Mouse (Mus musculus) effector memory CD4-positive, alpha-beta T cell, adult 5 months (primary cell): ENCODE data around the gene Efcab6. TPM values are rescaled to one million over a fixed set of nuclear protein-coding genes. Genes with fewer than 3 reads are reported as not detected.

Experiments
- polyA plus RNA-seq: library from polyadenylated mRNA; unstranded; fragments of 100-300 nt; shearing (Covaris generic); gene quantifications from one replicate; pipeline ENCODE4 v1.2.1, GENCODE M21; 2017

Efcab6 gene
- polyA plus RNA-seq, result not detected

DNA sequence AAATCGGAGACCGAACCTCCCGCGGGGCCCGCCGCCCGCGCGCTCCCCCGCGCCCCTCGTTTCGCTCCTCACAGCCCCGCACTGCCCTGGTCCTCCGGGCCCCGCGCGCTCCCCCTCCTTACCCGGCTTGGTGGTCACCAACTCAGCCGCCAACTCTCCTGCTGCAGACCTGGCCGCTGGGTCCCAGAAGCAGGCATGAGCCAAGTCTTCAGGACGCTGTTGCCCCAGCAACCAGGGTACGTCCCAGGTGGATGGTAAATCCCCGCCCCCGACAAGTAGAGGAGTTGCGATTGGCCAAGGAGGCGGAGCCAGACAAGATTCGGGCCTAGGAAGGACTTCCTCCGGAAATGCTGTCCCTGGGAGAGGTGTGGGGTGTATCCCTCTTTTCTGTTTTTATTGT, at the start of gene Efcab6:
Gene Efcab6, minus strand, starts transcription at position 240 of the 400 bp plus-strand sequence.

DNA sequence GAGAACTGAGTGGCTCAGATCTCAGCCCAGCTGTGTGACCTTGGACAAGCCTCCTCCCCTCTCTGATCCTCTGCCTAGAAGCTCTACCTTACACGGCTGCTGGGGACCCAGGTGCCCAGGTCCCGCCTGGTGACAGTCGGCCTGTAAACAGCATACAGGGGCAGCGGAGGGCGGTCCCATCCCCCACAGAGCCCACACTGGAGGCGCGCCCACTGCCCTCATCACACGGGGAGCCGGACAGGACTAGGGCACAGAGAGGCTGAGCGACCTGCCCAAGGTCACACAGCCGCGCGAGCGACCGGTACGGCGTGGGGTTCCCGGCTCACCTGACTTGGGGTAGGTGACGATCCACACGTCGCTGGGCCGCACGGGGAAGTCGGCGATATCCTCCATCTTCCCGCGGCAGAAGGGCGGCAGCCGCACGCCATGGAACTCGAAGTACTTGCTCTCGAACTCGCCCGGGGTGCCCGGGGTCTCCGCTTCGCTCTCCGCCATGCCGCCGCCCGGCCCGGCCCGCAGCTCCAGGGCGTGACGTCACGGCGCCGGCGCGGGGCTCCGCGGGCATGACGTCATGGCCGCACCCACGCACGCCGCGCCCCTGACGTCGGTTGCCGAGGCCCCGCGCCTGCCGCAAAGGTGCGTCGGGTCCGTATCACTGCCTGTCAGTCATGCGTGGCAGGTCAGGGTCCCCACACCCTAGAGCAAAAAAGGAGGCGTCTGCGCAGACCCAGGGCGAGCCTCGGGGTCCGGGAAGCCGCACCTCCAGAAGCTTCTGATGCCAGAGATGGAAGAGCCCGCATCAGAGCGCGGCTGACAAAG, 40.1 kb upstream of the Efcab6 start, which contains the start of gene Sult4a1:
Gene Sult4a1, minus strand, starts transcription at position 650 of the 819 bp plus-strand sequence.

Other genes with a start within 250 kb of the Efcab6 start
- 1.00 TPM for gene Sult4a1, start 40.4 kb upstream of the Efcab6 start, polyA plus RNA-seq
- gene Pnpla5, start 57.8 kb upstream of the Efcab6 start, polyA plus RNA-seq, result not detected
- 2.6 TPM for gene Pnpla3, start 102.5 kb upstream of the Efcab6 start, polyA plus RNA-seq
- 90.2 TPM for gene Samm50, start 126.9 kb upstream of the Efcab6 start, polyA plus RNA-seq
- not detected for gene Parvb, start 166.7 kb upstream of the Efcab6 start, polyA plus RNA-seq